Mouse (Mus musculus) forebrain, embryonic 12.5 days (tissue): ENCODE results near the gene Klhl42. TPM values are rescaled to one million over a fixed set of nuclear protein-coding genes. Genes with fewer than 3 reads are reported as not detected.
A peak's percentile ranks its signal among the peaks of the same experiment; 100 is the strongest.

ENCODE experiments used
- ATAC-seq: fragments of 200-750 bp; cut with Nextera tagmentation; 2 replicates; pipeline ENCODE4 v1.8.0; 2017; ENCODE audit warnings: moderate TSS enrichment; ENCODE audit not compliant: low FRiP score
- H3K27ac ChIP-seq: fragments of 300-500 bp; sonication (generic); 2 replicates; pipeline ENCODE4 v1.5.1; 2016; ENCODE audit warnings: mild to moderate bottlenecking
- H3K27me3 ChIP-seq: fragments of 300-500 bp; sonication (generic); 2 replicates; pipeline ENCODE4 v1.6.1; 2016; ENCODE audit warnings: mild to moderate bottlenecking
- H3K36me3 ChIP-seq: fragments of 300-500 bp; sonication (generic); replicated peaks from 2 replicates; pipeline ENCODE4 v1.6.1; 2016; ENCODE audit warnings: mild to moderate bottlenecking
- H3K4me1 ChIP-seq: fragments of 300-500 bp; sonication (generic); 2 replicates; pipeline ENCODE4 v1.6.1; 2016
- H3K4me2 ChIP-seq: fragments of 300-500 bp; sonication (generic); 2 replicates; pipeline ENCODE4 v1.6.1; 2016; ENCODE audit warnings: mild to moderate bottlenecking, moderate library complexity
- H3K4me3 ChIP-seq: fragments of 300-500 bp; sonication (generic); replicated peaks from 2 replicates; pipeline ENCODE4 v1.5.1; 2016; ENCODE audit warnings: mild to moderate bottlenecking
- H3K9ac ChIP-seq: fragments of 300-500 bp; sonication (generic); 2 replicates; pipeline ENCODE4 v1.6.1; 2016; ENCODE audit warnings: mild to moderate bottlenecking
- H3K9me3 ChIP-seq: fragments of 300-500 bp; sonication (generic); 2 replicates; pipeline ENCODE4 v1.6.1; 2016
- WGBS: fragments of 180-500 bp; shearing (Covaris S2); methylation state at CpG from one replicate; pipeline ENCODE4 v1.1.7; 2016; 5-methylcytosine and 5-hydroxymethylcytosine counted together
- polyA plus RNA-seq: library from polyadenylated mRNA; unstranded; fragments of >200 nt; fragmentation: Nextera tagmentation; extraction: Ambion mirVana; gene quantifications from 2 replicates; pipeline ENCODE4 v1.2.1, GENCODE M21; 2016

Gene Klhl42
- polyA plus RNA-seq, 1 experiment from 2014 or later: 6.7 TPM

GRCm38 (mm10) chr6:147062034-147062433, 29.1 kb upstream of the Klhl42 start:
- Histone ChIP-seq H3K9me3 (no peaks in the 10 kb centered on the region), H3K36me3 (peaks cover 53% of the 10 kb centered on the region), H3K4me2 (no peak overlapping the region), H3K27me3 (no peaks in the 10 kb centered on the region), H3K27ac (peak overlapping the region; percentile 46; the same call in 1 of the 2 replicates), H3K9ac (no peak overlapping the region), H3K4me3 (no peak overlapping the region), H3K4me1 (no peaks in the 10 kb centered on the region; the same call in 1 of the 2 replicates)
- peak; percentile 70; the same call in 1 of the 2 replicates for ATAC-seq
- WGBS: 52% methylated on average over 7 of the region's 7 CpGs

DNA sequence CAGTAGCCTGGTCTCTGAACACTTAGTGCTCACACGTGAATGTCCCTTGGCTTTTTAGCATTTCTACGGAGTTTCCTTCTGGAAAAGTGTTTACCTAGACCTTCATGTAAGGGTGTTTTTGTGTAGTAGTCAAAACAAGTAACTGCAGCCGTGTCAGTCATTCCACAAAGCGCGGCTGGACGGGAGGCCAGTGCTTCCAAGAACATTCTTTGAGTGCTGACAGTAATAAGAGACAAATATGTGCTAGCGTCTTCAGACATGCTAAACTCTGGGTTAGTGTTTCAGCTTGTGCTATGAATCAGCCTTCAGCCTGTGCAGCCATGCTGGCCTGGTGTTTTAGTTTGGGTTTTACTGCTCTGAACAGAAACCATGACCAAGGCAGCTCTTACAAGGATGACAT, 28.5 kb upstream of the Klhl42 start:
- H3K36me3 ChIP-seq: peaks cover 56% of the 10 kb centered on the region
- 85% methylated on average over 7 of the region's 7 CpGs for WGBS

GRCm38 (mm10) chr6:147064226-147064943, 26.8 kb upstream of the Klhl42 start:
- no peak for ATAC-seq
- Histone ChIP-seq H3K4me1 (no peaks in the 10 kb centered on the region; the same call in 1 of the 2 replicates), H3K4me2 (no peak overlapping the region), H3K27ac (no peak overlapping the region), H3K9ac (no peak overlapping the region), H3K9me3 (no peaks in the 10 kb centered on the region), H3K4me3 (no peak overlapping the region), H3K27me3 (no peaks in the 10 kb centered on the region), H3K36me3 (peaks cover 50% of the 10 kb centered on the region)
- 96% methylated on average over 10 of the region's 10 CpGs for WGBS

More for the DNA sequence above, 28.5 kb upstream of the Klhl42 start:
- Histone ChIP-seq H3K27ac (no peak overlapping the region), H3K4me2 (no peak overlapping the region), H3K4me3 (no peak overlapping the region), H3K27me3 (no peaks in the 10 kb centered on the region), H3K9me3 (no peaks in the 10 kb centered on the region), H3K9ac (no peak overlapping the region), H3K4me1 (no peaks in the 10 kb centered on the region; the same call in 1 of the 2 replicates)
- ATAC-seq: no peak

DNA sequence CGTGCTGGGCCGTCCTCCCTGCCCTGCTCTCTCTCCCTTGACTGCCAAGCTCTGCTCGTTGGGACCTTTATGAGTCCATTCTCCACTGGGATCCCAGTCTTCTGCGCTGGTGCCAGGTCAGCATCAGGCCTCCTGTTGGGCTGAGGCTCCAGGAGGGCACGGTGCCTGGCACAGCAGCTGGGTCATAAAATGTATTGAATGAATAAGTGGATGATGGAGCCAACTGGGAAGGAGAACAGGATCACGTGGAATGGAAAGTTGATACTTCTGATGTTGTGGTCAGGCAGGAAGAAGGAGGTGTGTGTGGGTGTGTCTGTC, 26.3 kb upstream of the Klhl42 start:
- Histone ChIP-seq H3K36me3 (peaks cover 50% of the 10 kb centered on the region), H3K4me3 (no peak overlapping the region), H3K4me2 (no peak overlapping the region), H3K27me3 (no peaks in the 10 kb centered on the region), H3K9ac (no peak overlapping the region), H3K27ac (no peak overlapping the region), H3K9me3 (no peaks in the 10 kb centered on the region), H3K4me1 (no peaks in the 10 kb centered on the region; the same call in 1 of the 2 replicates)
- 93% methylated on average over 6 of the region's 6 CpGs for WGBS
- ATAC-seq: no peak

DNA sequence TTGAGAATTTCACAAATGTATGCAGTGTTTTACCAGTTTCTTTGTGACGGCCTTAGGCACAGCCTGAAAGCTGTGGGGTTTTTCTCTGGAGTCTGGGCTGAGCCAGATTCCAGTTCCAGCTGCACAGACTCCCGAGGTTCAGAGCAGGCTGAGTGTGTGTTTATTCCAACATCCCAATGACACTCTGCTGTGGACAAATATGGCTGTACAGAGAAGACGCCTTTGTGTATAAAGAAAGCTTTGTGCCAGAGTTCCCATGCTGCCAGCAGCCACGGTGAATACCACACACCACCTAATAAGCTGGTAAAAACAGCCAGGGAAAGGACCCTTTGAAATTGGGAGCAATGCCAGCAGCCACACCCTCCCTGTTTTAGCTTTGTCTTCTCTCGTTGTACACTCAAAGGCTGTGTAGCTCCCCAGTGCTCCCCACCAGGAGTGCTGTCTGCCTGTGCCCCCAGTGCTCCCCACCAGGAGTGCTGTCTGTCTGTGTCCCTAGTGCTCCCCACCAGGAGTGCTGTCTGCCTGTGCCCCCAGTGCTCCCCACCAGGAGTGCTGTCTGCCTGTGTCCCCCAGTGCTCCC, 15.3 kb upstream of the Klhl42 start:
- Histone ChIP-seq H3K9ac (no peak overlapping the region), H3K9me3 (no peaks in the 10 kb centered on the region), H3K36me3 (peaks cover 21% of the 10 kb centered on the region), H3K27me3 (no peaks in the 10 kb centered on the region), H3K4me3 (no peak overlapping the region), H3K4me2 (no peak overlapping the region), H3K27ac (peak overlapping the region; percentile 54), H3K4me1 (peaks cover 4% of the 10 kb centered on the region; the same call in 1 of the 2 replicates)
- peak; percentile 55; the same call in 1 of the 2 replicates for ATAC-seq
- WGBS: 39% methylated on average over 5 of the region's 5 CpGs

DNA sequence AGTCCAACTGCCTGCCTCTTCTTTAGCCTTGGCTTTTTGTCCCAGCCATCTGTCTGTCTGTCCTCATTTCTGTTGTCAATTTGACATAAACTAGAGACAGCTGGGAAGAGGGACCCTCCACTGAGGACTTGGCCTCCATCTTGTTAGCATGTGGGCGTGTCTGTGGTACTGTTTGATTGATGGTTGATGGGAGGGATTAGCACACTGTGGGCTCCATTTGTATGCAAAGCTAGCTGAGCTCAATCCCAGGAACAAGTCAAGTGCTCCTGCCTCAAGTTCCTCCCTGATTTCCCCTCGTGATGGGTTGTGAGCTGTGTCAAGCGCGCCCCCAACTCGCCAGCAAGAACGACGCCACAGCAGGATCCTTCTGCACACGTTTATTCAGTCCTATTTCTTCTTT, 14.3 kb upstream of the Klhl42 start:
- no peak overlapping the region for H3K4me3 ChIP-seq
- H3K9me3 ChIP-seq: no peaks in the 10 kb centered on the region
- H3K27ac ChIP-seq: no peak overlapping the region
- 73% methylated on average over 8 of the region's 8 CpGs for WGBS
- no peak overlapping the region for H3K4me2 ChIP-seq
- H3K27me3 ChIP-seq: no peaks in the 10 kb centered on the region
- no peak overlapping the region for H3K9ac ChIP-seq
- H3K4me1 ChIP-seq: peaks cover 4% of the 10 kb centered on the region; the same call in 1 of the 2 replicates
- ATAC-seq: peak; percentile 55; the same call in 1 of the 2 replicates
- peaks cover 11% of the 10 kb centered on the region; the same call in 1 of the 2 replicates for H3K36me3 ChIP-seq

DNA sequence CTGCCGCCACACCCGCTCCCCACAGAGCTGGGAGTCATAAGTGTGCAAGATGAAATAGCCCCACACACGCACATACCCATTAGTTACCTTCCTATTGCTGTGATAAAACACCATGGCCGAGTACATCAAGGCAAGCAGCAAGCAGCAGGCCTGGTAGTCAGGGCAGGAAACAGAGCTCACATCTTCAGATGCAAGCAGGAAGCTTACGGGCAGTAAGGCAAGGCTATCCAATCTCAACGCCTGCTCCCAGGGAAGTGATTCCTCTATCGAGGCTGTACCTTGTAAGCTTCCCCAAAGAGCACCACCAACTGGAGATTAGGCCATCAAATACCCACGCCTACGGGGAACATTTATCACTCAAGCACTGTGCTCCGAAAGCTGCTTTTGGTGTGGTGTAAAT, 11.3 kb upstream of the Klhl42 start:
- WGBS: 93% methylated on average over 10 of the region's 10 CpGs
- ATAC-seq: no peak
- Histone ChIP-seq H3K4me3 (no peak overlapping the region), H3K27me3 (no peaks in the 10 kb centered on the region), H3K36me3 (peaks cover 5% of the 10 kb centered on the region; the same call in 1 of the 2 replicates), H3K4me1 (peaks cover 4% of the 10 kb centered on the region; the same call in 1 of the 2 replicates), H3K4me2 (no peak overlapping the region), H3K27ac (no peak overlapping the region), H3K9ac (no peak overlapping the region), H3K9me3 (no peaks in the 10 kb centered on the region)

DNA sequence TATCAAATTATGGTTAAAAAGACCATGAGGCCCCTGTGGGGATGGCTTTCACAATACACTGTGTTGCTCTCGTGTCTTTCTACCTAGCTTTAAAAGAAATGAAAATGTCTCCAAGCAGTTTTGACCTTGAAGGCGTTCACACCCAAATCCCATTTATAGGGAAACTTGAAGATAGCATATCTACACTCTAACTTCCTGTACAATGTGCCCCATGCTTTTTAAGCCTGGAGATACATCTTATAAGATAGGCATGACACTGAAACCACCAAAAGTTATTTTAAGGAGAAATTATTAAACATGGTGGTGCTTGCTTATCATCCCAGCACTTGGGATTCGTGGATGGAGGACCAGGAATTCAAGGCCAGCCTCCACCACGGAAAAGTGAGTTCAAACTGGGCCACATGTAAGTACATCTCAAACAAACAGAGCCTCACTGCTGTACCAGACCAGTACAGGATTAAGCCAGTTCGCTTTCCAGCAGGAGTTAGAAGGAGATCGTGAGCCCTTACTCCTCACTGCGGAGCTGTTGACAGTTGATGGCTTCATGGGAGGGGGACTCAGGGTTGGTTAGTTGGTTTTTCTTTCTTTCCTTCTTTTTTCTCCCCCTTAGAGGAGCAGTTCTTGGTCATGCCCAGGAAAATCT, 5.7 kb upstream of the Klhl42 start:
- Histone ChIP-seq H3K4me3 (no peak overlapping the region), H3K4me1 (peaks cover 10% of the 10 kb centered on the region), H3K9ac (no peak overlapping the region), H3K27ac (no peak overlapping the region), H3K27me3 (peaks cover 12% of the 10 kb centered on the region), H3K9me3 (no peaks in the 10 kb centered on the region), H3K4me2 (no peak overlapping the region), H3K36me3 (no peaks in the 10 kb centered on the region)
- ATAC-seq: no peak
- WGBS: 58% methylated on average over 7 of the region's 7 CpGs

GRCm38 (mm10) chr6:147086594-147087225, 4.5 kb upstream of the Klhl42 start, which contains the start of gene Mansc4:
TSS of gene Mansc4 (minus strand) at chr6:147087032.
- H3K9me3 ChIP-seq: no peaks in the 10 kb centered on the region
- peak within 1 kb of the TSS; percentile 28 for H3K4me3 ChIP-seq
- no peak for ATAC-seq
- H3K36me3 ChIP-seq: no peaks in the 10 kb centered on the region
- H3K9ac ChIP-seq: peak within 1 kb of the TSS; percentile 45
- peak within 1 kb of the TSS; percentile 46; the same call in 1 of the 2 replicates for H3K27ac ChIP-seq
- H3K4me2 ChIP-seq: peak within 1 kb of the TSS; percentile 52
- H3K4me1 ChIP-seq: peaks cover 13% of the 10 kb centered on the region
- 7% methylated on average over 20 of the region's 20 CpGs for WGBS
- H3K27me3 ChIP-seq: peaks cover 12% of the 10 kb centered on the region

DNA sequence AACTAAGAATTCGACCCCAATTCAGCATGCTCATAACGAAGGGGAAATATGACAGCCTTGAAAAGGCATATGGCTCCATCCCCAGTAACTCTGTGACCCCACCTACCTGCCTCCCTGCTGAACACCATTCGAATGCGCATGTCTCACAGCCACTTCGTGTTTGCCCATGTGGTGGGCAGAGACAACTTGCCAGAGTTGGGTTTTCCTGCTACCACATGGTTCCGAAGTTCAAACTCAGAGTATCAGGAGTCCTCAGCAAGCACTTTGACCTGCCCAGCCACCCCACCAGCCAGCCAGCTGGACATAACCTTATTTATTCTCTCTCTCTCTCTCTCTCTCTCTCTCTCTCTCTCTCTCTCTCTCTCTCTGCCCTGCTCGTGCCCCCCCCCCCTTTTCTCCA, 3.4 kb upstream of the Klhl42 start:
- H3K4me1 ChIP-seq: peaks cover 18% of the 10 kb centered on the region
- no peak overlapping the region for H3K4me2 ChIP-seq
- WGBS: 41% methylated on average over 7 of the region's 7 CpGs
- peaks cover 12% of the 10 kb centered on the region for H3K27me3 ChIP-seq
- H3K9ac ChIP-seq: no peak overlapping the region
- no peaks in the 10 kb centered on the region for H3K9me3 ChIP-seq
- ATAC-seq: no peak
- no peak overlapping the region for H3K4me3 ChIP-seq
- no peak overlapping the region for H3K27ac ChIP-seq
- no peaks in the 10 kb centered on the region for H3K36me3 ChIP-seq

DNA sequence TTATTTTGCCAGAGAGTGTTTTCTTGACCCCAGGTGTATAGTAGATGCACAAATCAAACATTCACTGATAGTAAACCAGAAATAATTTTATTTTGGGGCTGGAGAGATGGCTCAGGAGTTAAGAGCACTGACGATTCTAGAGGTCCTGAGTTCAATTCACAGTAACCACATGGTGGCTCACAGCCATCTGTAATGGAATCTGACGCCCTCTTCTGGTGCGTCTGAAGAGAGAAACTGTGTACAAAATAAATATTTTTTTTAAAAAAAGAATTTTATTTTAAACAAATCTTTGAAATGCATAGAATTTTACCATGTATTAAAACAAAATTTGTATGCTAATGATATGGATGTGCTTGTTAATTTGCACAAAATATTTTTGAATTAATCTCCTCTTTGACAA, 2.7 kb upstream of the Klhl42 start:
- Histone ChIP-seq H3K4me1 (peaks cover 24% of the 10 kb centered on the region), H3K9me3 (no peaks in the 10 kb centered on the region), H3K27me3 (peaks cover 12% of the 10 kb centered on the region), H3K9ac (no peak overlapping the region), H3K36me3 (no peaks in the 10 kb centered on the region), H3K27ac (no peak overlapping the region), H3K4me2 (no peak overlapping the region), H3K4me3 (no peak overlapping the region)
- no peak for ATAC-seq
- 81% methylated on average over 3 of the region's 3 CpGs for WGBS

DNA sequence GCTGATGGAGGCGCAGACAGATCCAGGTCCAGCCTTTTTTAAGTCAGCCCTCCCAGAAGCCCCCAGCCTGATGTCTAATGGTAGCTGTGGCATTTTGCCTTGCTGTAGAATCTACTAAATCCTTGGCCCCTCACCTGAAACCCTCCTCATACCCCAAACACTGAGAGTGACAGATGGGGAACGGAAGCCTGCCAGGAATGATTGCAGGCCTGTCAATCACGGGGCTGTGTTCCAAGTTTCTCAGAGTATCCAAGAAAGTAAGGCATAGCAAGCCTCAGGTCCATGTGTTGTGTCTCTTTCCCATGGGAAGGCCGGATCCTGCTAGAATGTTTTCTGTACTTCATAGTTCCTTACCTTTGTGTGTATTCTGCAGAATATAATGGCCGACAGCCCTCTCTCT, 988 bp upstream of the Klhl42 start:
- no peak overlapping the region for H3K4me3 ChIP-seq
- H3K27me3 ChIP-seq: peaks cover 12% of the 10 kb centered on the region
- 69% methylated on average over 5 of the region's 5 CpGs for WGBS
- no peak for ATAC-seq
- H3K9me3 ChIP-seq: no peaks in the 10 kb centered on the region
- no peaks in the 10 kb centered on the region for H3K36me3 ChIP-seq
- peaks cover 35% of the 10 kb centered on the region for H3K4me1 ChIP-seq
- no peak overlapping the region for H3K9ac ChIP-seq
- peak overlapping the region; percentile 93 for H3K4me2 ChIP-seq
- H3K27ac ChIP-seq: no peak overlapping the region
